Mouse (Mus musculus) spleen, adult 2 months (tissue): Measurements from ENCODE around the gene Hadhb.

Experiments
- CTCF ChIP-seq: fragments of 200-500 bp; IDR thresholded peaks from 2 replicates; pipeline ENCODE4 v1.5.1; 2011; ENCODE audit warnings: mild to moderate bottlenecking, inconsistent platforms; ENCODE audit not compliant: insufficient read depth, insufficient read length, insufficient replicate concordance; ENCODE audit errors: extremely low read depth
- POLR2A ChIP-seq: fragments of 200-500 bp; IDR thresholded peaks from 2 replicates; pipeline ENCODE4 v1.6.1; 2011; ENCODE audit warnings: low read depth, low read length, inconsistent platforms

- TF ChIP-seq CTCF: no peak
- no peak for TF ChIP-seq POLR2A
Measured at GRCm38 (mm10) chr5:30233979-30234378, 78.9 kb downstream of the Hadhb start.
